Comparison of ENCODE assay signal across 8 mouse cellular contexts in the genomic region with DNA sequence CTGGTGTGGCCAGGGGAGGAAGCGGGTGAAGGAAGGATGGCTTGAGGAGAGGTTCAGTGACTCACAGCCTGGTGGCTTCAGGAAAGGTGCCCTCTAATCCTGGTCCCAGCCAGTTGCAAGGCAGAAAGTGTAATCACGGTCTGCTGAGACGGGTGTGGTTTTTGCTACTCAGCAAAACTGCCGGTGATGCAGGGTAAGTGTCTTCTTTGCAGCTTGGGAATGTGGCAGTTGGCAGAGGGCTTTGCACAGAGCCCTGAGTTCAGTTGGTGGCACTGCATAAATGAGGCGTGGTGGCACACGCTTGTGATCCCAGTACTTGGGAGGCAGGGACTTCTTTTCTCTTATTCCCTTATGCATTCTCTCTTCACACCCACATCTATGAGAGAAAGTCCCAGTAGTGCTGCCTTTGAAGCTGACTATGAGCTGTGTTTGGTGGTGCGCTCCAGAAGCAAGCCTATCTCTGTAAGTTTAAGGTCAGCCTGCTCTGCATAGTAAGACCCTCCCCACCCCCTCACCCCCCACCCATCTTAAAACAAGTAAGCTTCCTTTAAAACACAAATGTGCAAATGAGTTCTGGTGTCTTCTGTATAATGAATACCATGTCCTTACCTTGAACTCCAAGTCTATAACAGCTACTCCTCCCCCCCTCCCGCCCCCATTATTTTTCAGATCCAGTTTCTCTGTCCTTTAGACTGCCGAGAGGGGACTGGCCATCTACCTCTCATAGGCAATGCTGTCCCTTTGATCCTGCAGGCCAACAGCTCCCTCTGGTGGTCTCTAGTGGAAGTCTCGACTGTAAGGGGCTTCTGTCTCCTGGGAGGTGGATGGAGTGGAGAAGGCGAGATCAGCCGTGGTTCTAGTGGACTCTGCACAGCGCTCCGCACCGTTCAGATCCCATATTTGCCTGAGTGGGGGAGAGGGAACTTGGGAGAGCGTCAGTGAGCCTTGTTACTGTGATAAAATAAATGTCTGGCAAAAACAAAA. TPM values are rescaled to one million over a fixed set of nuclear protein-coding genes. Genes with fewer than 3 reads are reported as not detected.
DNase-seq lines count a peak whose midpoint lies in the region; ATAC-seq and TF ChIP-seq lines count a peak whose summit lies in the region.

No protein-coding gene starts in this region.

- H3K27ac ChIP-seq in cortical plate, adult 2 months (ENCODE audit: insufficient read depth, low read length): no peak overlapping the region

- peak; percentile 83 for DNase-seq in adipocyte (ENCODE audit: low spot score)
- peak; percentile 81 for DNase-seq in gastrocnemius, postnatal 14 days
- DNase-seq in left cerebral cortex, adult 8-10 months (ENCODE audit: low spot score in 2 of 2): peak; percentile 48 to 68
- peak; percentile 88 for DNase-seq in right cerebral cortex, postnatal 14 days
- DNase-seq in urinary bladder, postnatal 36 days (ENCODE audit: low spot score in 2 of 2): peak; percentile 71 to 83

- no peaks in the 10 kb centered on the region for H3K4me1 ChIP-seq in cortical plate, adult 2 months (ENCODE audit: control insufficient read depth, insufficient read depth, low read length)

- peak; percentile 92 for ATAC-seq in inflammation-experienced regulatory T-cells, adult 6 months
- peak; percentile 82 for ATAC-seq in megakaryocyte-erythroid progenitor cell, adult 5-6 weeks (replicated peaks; ENCODE audit: low FRiP score, low TSS enrichment, poor library complexity, severe bottlenecking)

- TF ChIP-seq CTCF in cortical plate, adult 2 months (IDR thresholded peaks at IDR 0.05; ENCODE audit: extremely low read depth, insufficient read depth, low read length): peak; percentile 96

- H3K4me3 ChIP-seq in cortical plate, adult 2 months (ENCODE audit: insufficient read depth, low read length): no peak overlapping the region

- intact Hi-C loops in gastrocnemius, postnatal 14 days (cut with DNase I; ENCODE audit: low total_unique reads): loop anchor here (2.0 kb wide), 2 partner anchors 18 to 92 kb away; no protein-coding TSS in a partner anchor

- TF ChIP-seq POLR2A in cortical plate, adult 2 months (IDR thresholded peaks at IDR 0.05; ENCODE audit: extremely low read depth, insufficient read depth, low read length): no peak

RNA-seq across cellular contexts. Expression of gene Rrm2, which starts 11.2 kb away (rescaled TPM):
- polyA plus RNA-seq in cortical plate, adult 2 months (2012; rRNA removed): 1.6 and 1.8 TPM in 2 replicates
- total RNA-seq in gastrocnemius, postnatal 14 days (2021): 1 to 10 TPM; 8.1 to 8.6 TPM
- polyA plus RNA-seq in inflammation-experienced regulatory T-cells, adult 6 months (2017; shearing (Covaris generic)): 100 to 1,000 TPM in 1 of 3 experiments, 10 to 100 TPM in 2; 41.3 to 492 (median 44.8) TPM
- total RNA-seq in left cerebral cortex, adult 8-10 months (2022): 1 to 10 TPM; 1.6 to 2.8 (median 2.6) TPM
- total RNA-seq in megakaryocyte-erythroid progenitor cell, adult 5-6 weeks (2014; fragmentation: Nextera tagmentation): 188 and 245 TPM in 2 replicates
- 98.3 and 173 TPM in 2 replicates for total RNA-seq in megakaryocyte-erythroid progenitor cell, adult 5-6 weeks (2017)

RNA-seq across cellular contexts. Expression of gene Cys1, which starts 15.2 kb away (rescaled TPM):
- polyA plus RNA-seq in cortical plate, adult 2 months (2012; rRNA removed): 13.7 and 14.7 TPM in 2 replicates
- 1 to 10 TPM; 6.8 to 7.5 TPM for total RNA-seq in gastrocnemius, postnatal 14 days (2021)
- polyA plus RNA-seq in inflammation-experienced regulatory T-cells, adult 6 months (2017; shearing (Covaris generic)): not detected
- 10 to 100 TPM; 10.9 to 13.7 (median 12.5) TPM for total RNA-seq in left cerebral cortex, adult 8-10 months (2022)
- total RNA-seq in megakaryocyte-erythroid progenitor cell, adult 5-6 weeks (2014; fragmentation: Nextera tagmentation): not detected in 2 replicates
- not detected in 2 replicates for total RNA-seq in megakaryocyte-erythroid progenitor cell, adult 5-6 weeks (2017)

RNA-seq across cellular contexts. Expression of gene Klf11, which starts 45.7 kb away (rescaled TPM):
- 6.7 and 7.2 TPM in 2 replicates for polyA plus RNA-seq in cortical plate, adult 2 months (2012; rRNA removed)
- total RNA-seq in gastrocnemius, postnatal 14 days (2021): 1 to 10 TPM; 4.4 to 6.1 TPM
- 1 to 10 TPM; 2.3 to 3.6 (median 2.7) TPM for polyA plus RNA-seq in inflammation-experienced regulatory T-cells, adult 6 months (2017; shearing (Covaris generic))
- total RNA-seq in left cerebral cortex, adult 8-10 months (2022): 1 to 10 TPM; 7.1 to 8.8 (median 8.1) TPM
- total RNA-seq in megakaryocyte-erythroid progenitor cell, adult 5-6 weeks (2014; fragmentation: Nextera tagmentation): 10.9 and 16.6 TPM in 2 replicates
- 15.7 and 18.6 TPM in 2 replicates for total RNA-seq in megakaryocyte-erythroid progenitor cell, adult 5-6 weeks (2017)

Comparison
In these comparisons a context has a peak if more than half of its experiments do, and no peak if none do; other contexts are left out.
1. RNA of gene Rrm2, which starts 11.2 kb away (total RNA-seq): 98.3 to 245 TPM in megakaryocyte-erythroid progenitor cell, adult 5-6 weeks; 8.1 to 8.6 TPM in gastrocnemius, postnatal 14 days and 1.6 to 2.8 TPM in left cerebral cortex, adult 8-10 months; every median in the first group is over 10 times any median in the second.
2. RNA of gene Cys1, which starts 15.2 kb away (total RNA-seq): 10.9 to 13.7 TPM in left cerebral cortex, adult 8-10 months and 6.8 to 7.5 TPM in gastrocnemius, postnatal 14 days; not detected in megakaryocyte-erythroid progenitor cell, adult 5-6 weeks; every median in the first group is over 4 times any median in the second.
3. Peak in every context shown above with its lines, with median percentiles within 50 percentile points of each other: DNase-seq.